Mouse (Mus musculus): ENCODE measurements around the gene Mphosph10.

The Mphosph10 gene

GRCm38 (mm10) chr7:64392122-64392818 lies at the start of gene Mphosph10, which contains the start of gene Mcee:
Gene Mphosph10 (minus strand): TSS chr7:64392268.
Gene Mcee (plus strand): TSS chr7:64392607.
- peak; percentile 93 for DNase-seq (ENCODE audit: low spot score)

GRCm38 (mm10) chr7:64440519-64440918 lies 48.5 kb upstream of the Mphosph10 start:
- no peak for DNase-seq (ENCODE audit: low spot score)

- no peak for DNase-seq (ENCODE audit: low spot score)
Measured at GRCm38 (mm10) chr7:64439595-64440518, 47.8 kb upstream of the Mphosph10 start.

GRCm38 (mm10) chr7:64424861-64425260 lies 32.8 kb upstream of the Mphosph10 start:
- no peak for DNase-seq (ENCODE audit: low spot score)

GRCm38 (mm10) chr7:64403989-64404388 lies 11.9 kb upstream of the Mphosph10 start:
- DNase-seq (ENCODE audit: low spot score): no peak

- DNase-seq (ENCODE audit: low spot score): no peak
Measured at GRCm38 (mm10) chr7:64402452-64402851, 10.4 kb upstream of the Mphosph10 start.

GRCm38 (mm10) chr7:64400725-64401124 lies 8.7 kb upstream of the Mphosph10 start:
- no peak for DNase-seq (ENCODE audit: low spot score)

- DNase-seq (ENCODE audit: low spot score): no peak
Measured at GRCm38 (mm10) chr7:64392819-64393151, 717 bp upstream of the Mphosph10 start.

GRCm38 (mm10) chr7:64391479-64391878 lies 589 bp downstream of the Mphosph10 start:
- DNase-seq (ENCODE audit: low spot score): no peak

GRCm38 (mm10) chr7:64373830-64374562 lies 18.1 kb downstream of the Mphosph10 start, which contains the start of gene Fan1:
Gene Fan1 (minus strand): TSS chr7:64374095.
- peak; percentile 78 for DNase-seq (ENCODE audit: low spot score)

GRCm38 (mm10) chr7:64373147-64373829 lies 18.8 kb downstream of the Mphosph10 start:
- peak; percentile 8 for DNase-seq (ENCODE audit: low spot score)

- no peak for DNase-seq (ENCODE audit: low spot score)
Measured at GRCm38 (mm10) chr7:64371940-64372878, 19.9 kb downstream of the Mphosph10 start.

- DNase-seq (ENCODE audit: low spot score): no peak
Measured at GRCm38 (mm10) chr7:64369841-64370240, 22.2 kb downstream of the Mphosph10 start.

GRCm38 (mm10) chr7:64365863-64366262 lies 26.2 kb downstream of the Mphosph10 start:
- DNase-seq (ENCODE audit: low spot score): no peak

- no peak for DNase-seq (ENCODE audit: low spot score)
Measured at GRCm38 (mm10) chr7:64360586-64360945, 31.5 kb downstream of the Mphosph10 start.

- DNase-seq (ENCODE audit: low spot score): no peak
Measured at GRCm38 (mm10) chr7:64359943-64360585, 32.0 kb downstream of the Mphosph10 start.

- DNase-seq (ENCODE audit: low spot score): no peak
Measured at GRCm38 (mm10) chr7:64358666-64359065, 33.4 kb downstream of the Mphosph10 start.

GRCm38 (mm10) chr7:64357405-64357804 lies 34.7 kb downstream of the Mphosph10 start:
- no peak for DNase-seq (ENCODE audit: low spot score)

GRCm38 (mm10) chr7:64356661-64357060 lies 35.4 kb downstream of the Mphosph10 start:
- no peak for DNase-seq (ENCODE audit: low spot score)

- no peak for DNase-seq (ENCODE audit: low spot score)
Measured at GRCm38 (mm10) chr7:64354206-64354605, 37.9 kb downstream of the Mphosph10 start.
